Mouse (Mus musculus) forebrain, embryonic 13.5 days (tissue): Measurements from ENCODE around the gene 2810459M11Rik. TPM values are rescaled to one million over a fixed set of nuclear protein-coding genes. Genes with fewer than 3 reads are reported as not detected.
"Not testable (repeated sequence)": the region's sequence is repeated elsewhere in the genome, so short reads cannot be mapped to it uniquely, and the experiment has no call there.

Experiments used
- ATAC-seq: fragments of 200-750 bp; cut with Nextera tagmentation; 2 replicates; pipeline ENCODE4 v1.8.0; 2017
- H3K27ac ChIP-seq: fragments of 300-500 bp; sonication (generic); 2 replicates; pipeline ENCODE4 v1.5.1; 2015; ENCODE audit warnings: inconsistent platforms, mild to moderate bottlenecking, moderate library complexity
- H3K27me3 ChIP-seq: fragments of 300-500 bp; sonication (generic); 2 replicates; pipeline ENCODE4 v1.6.1; 2015; ENCODE audit warnings: mild to moderate bottlenecking, inconsistent platforms
- H3K36me3 ChIP-seq: fragments of 300-500 bp; sonication (generic); 2 replicates; pipeline ENCODE4 v1.6.1; 2015; ENCODE audit warnings: mild to moderate bottlenecking, inconsistent platforms; ENCODE audit not compliant: poor library complexity, severe bottlenecking
- H3K4me1 ChIP-seq: fragments of 300-500 bp; sonication (generic); 2 replicates; pipeline ENCODE4 v1.6.1; 2015; ENCODE audit warnings: inconsistent platforms
- H3K4me2 ChIP-seq: fragments of 300-500 bp; sonication (generic); 2 replicates; pipeline ENCODE4 v1.6.1; 2015; ENCODE audit warnings: inconsistent platforms, mild to moderate bottlenecking, moderate library complexity
- H3K4me3 ChIP-seq: fragments of 300-500 bp; sonication (generic); 2 replicates; pipeline ENCODE4 v1.5.1; 2015; ENCODE audit warnings: mild to moderate bottlenecking, inconsistent platforms
- H3K9ac ChIP-seq: fragments of 300-500 bp; sonication (generic); 2 replicates; pipeline ENCODE4 v1.6.1; 2015; ENCODE audit warnings: mild to moderate bottlenecking, inconsistent platforms
- H3K9me3 ChIP-seq: fragments of 300-500 bp; sonication (generic); replicated peaks from 2 replicates; pipeline ENCODE4 v1.6.1; 2016; ENCODE audit warnings: inconsistent platforms
- WGBS: fragments of 180-500 bp; shearing (Covaris S2); methylation state at CpG from one replicate; pipeline ENCODE4 v1.1.7; 2015; 5-methylcytosine and 5-hydroxymethylcytosine counted together
- polyA plus RNA-seq: library from polyadenylated mRNA; unstranded; fragments of >200 nt; fragmentation: Nextera tagmentation; extraction: Ambion mirVana; gene quantifications from 2 replicates; pipeline ENCODE4 v1.2.1, GENCODE M21; 2015

The 2810459M11Rik gene
- polyA plus RNA-seq, result 4.1 and 4.8 TPM in 2 replicates

DNA sequence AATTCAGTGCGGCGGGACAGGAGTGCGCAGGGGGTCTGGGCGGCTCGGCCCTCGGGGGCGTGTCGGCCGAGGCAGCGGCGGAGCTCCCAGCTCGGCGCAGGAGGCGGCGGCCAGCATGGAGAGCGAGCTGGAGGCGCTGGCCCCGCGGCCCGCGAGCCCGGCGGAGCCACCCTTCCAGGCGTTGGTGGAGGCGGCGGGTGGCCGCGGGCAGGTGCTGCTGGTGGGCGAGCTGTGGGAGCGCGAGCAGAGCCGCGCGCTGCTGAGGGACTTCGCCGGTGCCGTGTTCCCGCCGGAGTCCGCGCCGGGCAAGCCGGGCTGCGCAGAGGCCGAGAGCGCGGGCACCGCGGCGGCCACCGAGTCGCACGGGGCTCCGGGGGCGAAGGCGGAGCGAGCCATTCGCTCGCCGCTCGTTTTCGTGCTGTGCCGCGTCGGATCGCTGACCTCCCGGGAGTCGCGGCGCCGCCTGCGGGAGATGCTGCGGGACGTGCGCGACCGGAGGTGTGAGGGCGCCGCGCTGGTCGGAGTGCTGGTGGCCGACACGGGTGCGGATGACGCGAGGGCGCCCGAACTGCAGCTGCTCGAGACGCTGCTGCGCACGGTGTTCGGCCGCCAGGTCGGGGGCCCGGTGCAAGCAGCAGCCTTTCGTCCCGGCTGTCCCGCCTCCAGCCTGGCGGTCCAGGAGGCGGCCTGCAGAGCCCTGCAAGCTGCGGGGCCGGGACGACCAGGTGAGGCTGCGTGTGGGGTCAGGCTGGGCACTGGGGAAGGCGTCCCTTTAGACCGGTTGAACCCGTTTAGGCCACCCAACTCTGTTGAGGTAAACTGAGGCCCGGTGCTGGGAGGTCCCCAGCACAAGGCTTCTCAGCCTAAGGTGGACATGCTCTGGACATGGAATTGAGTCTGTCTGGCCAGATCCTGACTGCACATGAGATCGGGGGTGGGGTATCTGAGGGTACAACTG lies at the start of gene 2810459M11Rik:
TSS of gene 2810459M11Rik (plus strand) at position 16 of the 958 bp plus-strand sequence.
- Histone ChIP-seq H3K4me3 (peak within 1 kb of the TSS; percentile 61), H3K36me3 (no peaks in the 10 kb centered on the region), H3K9ac (peak within 1 kb of the TSS; percentile 72), H3K27ac (no peak within 1 kb of the TSS), H3K4me2 (peak within 1 kb of the TSS; percentile 91), H3K27me3 (peaks cover 60% of the 10 kb centered on the region), H3K9me3 (peaks cover 9% of the 10 kb centered on the region; the same call in 1 of the 2 replicates), H3K4me1 (peaks cover 12% of the 10 kb centered on the region)
- under 1% methylated on average over 106 of the region's 110 CpGs for WGBS
- ATAC-seq, result peak; percentile 83

DNA sequence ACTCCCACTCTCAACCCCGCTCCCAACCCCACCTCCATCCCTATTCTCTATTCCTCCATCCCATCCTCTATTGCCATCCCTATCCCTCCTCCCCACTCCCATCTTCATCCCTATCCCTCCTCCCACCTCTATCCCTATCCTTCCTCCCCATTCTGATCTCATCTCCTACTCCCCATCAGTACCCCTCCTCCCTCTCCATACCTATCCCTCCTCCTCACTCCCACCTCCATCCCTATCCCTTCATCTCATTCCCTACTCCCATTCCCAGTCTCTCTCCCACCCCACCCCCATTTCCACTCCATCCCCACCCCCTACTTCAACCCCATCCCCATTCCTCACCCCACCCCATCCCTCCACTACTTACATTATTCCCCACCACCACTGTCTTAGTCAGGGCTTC lies 48.4 kb upstream of the 2810459M11Rik start:
- no peak overlapping the region for H3K4me2 ChIP-seq
- ATAC-seq, result no peak
- H3K36me3 ChIP-seq, result no peaks in the 10 kb centered on the region
- no peaks in the 10 kb centered on the region for H3K27me3 ChIP-seq
- no peak overlapping the region for H3K27ac ChIP-seq
- WGBS, result 100% methylated on average over 1 of the region's 1 CpGs
- H3K9ac ChIP-seq, result no peak overlapping the region
- no peak overlapping the region for H3K4me3 ChIP-seq
- no peaks in the 10 kb centered on the region; the same call in 1 of the 2 replicates for H3K9me3 ChIP-seq
- H3K4me1 ChIP-seq, result no peaks in the 10 kb centered on the region

DNA sequence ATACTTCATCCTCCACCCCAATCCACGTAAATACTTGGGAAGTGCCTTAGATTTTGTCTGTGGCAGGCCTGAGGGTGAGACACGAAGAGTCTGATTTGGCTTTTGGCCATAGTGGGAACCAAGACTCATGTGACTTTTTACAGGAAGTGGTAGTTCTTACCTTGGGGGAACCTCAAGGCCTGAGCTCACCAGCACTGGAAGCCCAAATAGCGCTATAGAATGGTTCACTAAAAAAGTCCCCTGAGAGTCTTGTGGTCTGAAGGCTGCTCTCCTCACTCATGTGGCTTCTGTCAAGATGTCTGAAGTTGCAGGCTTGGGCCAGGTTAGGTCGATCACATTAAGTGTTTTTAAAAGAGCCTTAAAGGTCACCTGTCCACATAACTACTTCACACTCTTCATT lies 47.7 kb upstream of the 2810459M11Rik start:
- no peak overlapping the region for H3K4me3 ChIP-seq
- H3K4me1 ChIP-seq, result no peaks in the 10 kb centered on the region
- no peak overlapping the region for H3K9ac ChIP-seq
- H3K4me2 ChIP-seq, result no peak overlapping the region
- no peaks in the 10 kb centered on the region for H3K27me3 ChIP-seq
- H3K27ac ChIP-seq, result no peak overlapping the region
- 86% methylated on average over 4 of the region's 4 CpGs for WGBS
- ATAC-seq, result no peak
- no peaks in the 10 kb centered on the region; the same call in 1 of the 2 replicates for H3K9me3 ChIP-seq
- H3K36me3 ChIP-seq, result no peaks in the 10 kb centered on the region

DNA sequence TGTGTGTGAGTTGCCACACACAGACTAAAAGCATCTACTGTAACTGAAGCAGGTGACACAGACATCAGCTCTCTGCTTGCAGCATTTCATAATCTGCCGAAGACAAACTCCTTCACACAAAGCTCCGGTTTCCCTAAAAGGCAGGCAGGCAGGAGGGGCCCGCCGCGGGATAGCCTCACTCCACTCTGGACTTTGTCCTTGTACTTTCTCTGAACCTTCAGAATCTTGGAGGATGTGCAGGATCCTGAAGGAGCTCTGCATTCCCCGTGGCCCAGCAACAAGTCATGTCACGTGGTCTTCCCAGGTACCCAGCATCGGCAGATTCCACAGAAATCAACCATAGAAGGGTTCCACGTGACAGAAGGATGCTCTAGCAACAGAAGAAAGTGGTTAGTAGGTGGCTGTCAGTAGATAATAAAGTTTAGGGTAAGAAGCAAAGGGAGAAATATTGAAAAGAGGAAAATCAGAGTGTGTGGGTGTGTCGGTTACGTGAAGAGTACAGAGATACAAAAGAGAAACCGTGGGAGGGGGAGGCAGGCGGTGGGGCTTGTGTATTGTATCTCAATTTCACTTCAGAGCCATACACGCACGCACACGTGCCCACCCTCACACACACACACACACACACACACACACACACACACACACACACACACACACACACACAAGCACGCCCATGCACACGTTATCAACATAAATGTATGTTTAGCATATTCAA lies 45.7 kb upstream of the 2810459M11Rik start:
- H3K9me3 ChIP-seq, result no peaks in the 10 kb centered on the region; the same call in 1 of the 2 replicates
- H3K9ac ChIP-seq, result no peak overlapping the region
- H3K36me3 ChIP-seq, result no peaks in the 10 kb centered on the region
- H3K4me3 ChIP-seq, result no peak overlapping the region
- no peak overlapping the region for H3K27ac ChIP-seq
- H3K4me2 ChIP-seq, result no peak overlapping the region
- no peaks in the 10 kb centered on the region for H3K4me1 ChIP-seq
- WGBS, result 86% methylated on average over 18 of the region's 18 CpGs
- H3K27me3 ChIP-seq, result no peaks in the 10 kb centered on the region
- ATAC-seq, result no peak

DNA sequence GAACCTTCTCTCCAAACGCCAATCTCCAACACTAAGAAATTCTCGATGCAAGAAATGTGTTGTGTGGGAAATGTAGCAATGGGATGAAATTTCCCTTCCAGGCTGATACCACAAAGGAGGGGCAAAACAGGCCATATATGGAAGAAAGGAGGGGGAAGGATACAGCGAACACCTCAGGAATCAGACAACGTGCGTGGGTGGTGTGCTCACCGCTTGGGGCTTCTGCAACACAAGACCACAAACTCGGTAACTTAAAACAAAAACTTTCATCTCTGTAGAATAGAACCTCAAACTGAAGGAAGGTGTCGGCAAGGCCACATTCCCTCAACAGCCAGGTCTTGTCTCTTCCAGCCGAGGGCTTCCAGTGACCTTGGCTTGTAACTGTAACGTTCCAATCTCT lies 40.1 kb upstream of the 2810459M11Rik start:
- H3K9ac ChIP-seq, result no peak overlapping the region
- H3K4me1 ChIP-seq, result peaks cover 5% of the 10 kb centered on the region; the same call in 1 of the 2 replicates
- no peak overlapping the region for H3K27ac ChIP-seq
- H3K4me2 ChIP-seq, result no peak overlapping the region
- H3K27me3 ChIP-seq, result no peaks in the 10 kb centered on the region
- H3K4me3 ChIP-seq, result no peak overlapping the region
- no peak for ATAC-seq
- H3K9me3 ChIP-seq, result no peaks in the 10 kb centered on the region
- 93% methylated on average over 10 of the region's 10 CpGs for WGBS
- no peaks in the 10 kb centered on the region for H3K36me3 ChIP-seq

DNA sequence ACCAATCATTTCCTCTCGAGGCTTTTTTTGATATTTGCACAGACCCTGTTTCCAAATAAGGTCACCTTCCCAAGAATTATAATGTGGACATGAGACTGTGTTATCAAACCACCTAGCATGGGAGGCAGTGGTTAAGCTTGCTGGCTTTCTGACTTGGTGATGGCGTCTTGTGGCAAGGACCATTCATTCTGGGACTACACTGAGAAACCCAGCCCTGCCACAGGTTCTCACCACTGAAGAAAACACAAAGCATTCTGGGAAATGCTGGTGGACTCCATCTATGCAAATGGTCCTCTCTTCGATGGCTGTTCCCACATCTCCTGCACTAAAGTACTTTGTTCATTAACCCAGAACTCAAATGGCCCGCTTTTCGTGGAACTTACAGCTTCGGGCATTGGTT lies 39.6 kb upstream of the 2810459M11Rik start:
- Histone ChIP-seq H3K27ac (no peak overlapping the region), H3K36me3 (no peaks in the 10 kb centered on the region), H3K4me2 (no peak overlapping the region), H3K27me3 (no peaks in the 10 kb centered on the region), H3K9me3 (no peaks in the 10 kb centered on the region), H3K4me1 (peaks cover 5% of the 10 kb centered on the region; the same call in 1 of the 2 replicates), H3K9ac (no peak overlapping the region), H3K4me3 (no peak overlapping the region)
- ATAC-seq, result no peak
- 89% methylated on average over 6 of the region's 6 CpGs for WGBS

DNA sequence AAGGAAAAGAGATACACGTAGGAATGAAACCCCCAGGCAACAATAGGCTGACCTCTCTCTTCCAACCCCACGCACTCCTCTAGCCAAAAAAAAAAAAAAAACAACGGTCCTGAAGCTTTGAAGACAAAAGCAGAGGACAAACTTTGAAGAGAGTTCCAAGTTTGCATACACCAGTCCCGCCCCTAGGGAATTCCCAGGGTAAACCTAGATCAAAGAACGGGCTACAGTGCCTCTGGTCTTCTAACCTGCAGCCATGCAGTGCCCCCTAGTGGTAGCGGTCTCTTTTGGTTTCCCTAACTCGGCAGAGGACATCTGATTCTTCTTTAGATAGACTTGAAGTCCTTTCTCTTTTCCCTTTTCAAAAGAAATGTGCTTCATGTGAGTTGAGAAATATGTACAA lies 37.9 kb upstream of the 2810459M11Rik start:
- under 1% methylated on average over 7 of the region's 7 CpGs for WGBS
- no peak overlapping the region for H3K4me3 ChIP-seq
- H3K9ac ChIP-seq, result no peak overlapping the region
- peak; percentile 89 for ATAC-seq
- no peak overlapping the region for H3K4me2 ChIP-seq
- H3K4me1 ChIP-seq, result peaks cover 5% of the 10 kb centered on the region; the same call in 1 of the 2 replicates
- H3K9me3 ChIP-seq, result no peaks in the 10 kb centered on the region
- H3K27me3 ChIP-seq, result no peaks in the 10 kb centered on the region
- no peak overlapping the region for H3K27ac ChIP-seq
- no peaks in the 10 kb centered on the region for H3K36me3 ChIP-seq

DNA sequence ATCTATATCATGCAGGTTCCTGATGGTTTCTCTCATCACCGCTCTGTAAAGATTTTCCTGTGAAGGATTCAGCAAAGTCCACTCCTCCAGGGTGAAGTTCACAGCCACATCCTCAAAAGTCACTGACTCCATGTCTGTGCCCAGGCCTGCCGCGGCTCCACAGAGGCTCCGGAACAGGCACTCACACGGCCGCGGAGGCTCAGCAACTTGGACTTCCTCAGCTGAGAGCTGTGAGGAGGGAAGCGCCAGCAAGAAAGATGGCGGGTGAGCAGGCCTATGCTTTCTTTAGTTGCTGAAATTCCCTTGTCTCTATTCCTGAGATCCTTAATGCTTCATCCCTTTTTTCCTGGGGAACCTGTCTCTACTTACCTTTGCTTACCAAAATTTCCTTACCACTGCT lies 29.9 kb upstream of the 2810459M11Rik start:
- H3K4me1 ChIP-seq, H3K4me3 ChIP-seq, H3K36me3 ChIP-seq, ATAC-seq, H3K4me2 ChIP-seq, H3K9me3 ChIP-seq, H3K27ac ChIP-seq, H3K9ac ChIP-seq: not testable (repeated sequence)
- H3K27me3 ChIP-seq, result peaks cover 33% of the 10 kb centered on the region
- WGBS, result 96% methylated on average over 9 of the region's 9 CpGs

DNA sequence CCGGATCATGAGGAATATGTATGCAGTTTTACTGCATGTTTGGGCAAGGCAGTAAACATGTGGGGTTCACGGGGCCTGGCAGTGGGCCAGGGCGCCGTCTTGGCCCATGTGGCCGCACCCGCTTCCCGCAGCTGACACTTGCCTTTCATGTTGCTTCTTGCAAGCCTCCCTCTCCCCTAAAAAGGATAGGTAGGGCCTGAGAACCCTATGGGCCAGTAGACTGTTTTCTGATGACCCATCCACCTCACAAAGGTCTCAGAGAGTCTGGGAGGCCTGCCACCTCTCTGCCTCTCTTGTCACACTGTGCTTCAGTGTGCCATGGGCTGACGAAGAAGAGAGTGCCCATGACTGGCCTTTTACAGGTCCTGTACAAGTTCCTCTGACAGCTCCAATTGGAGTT lies 29.1 kb upstream of the 2810459M11Rik start, which contains the start of gene Spata3:
TSS of gene Spata3 (plus strand) at position 301 of the 400 bp plus-strand sequence.
- no peak for ATAC-seq
- WGBS, result 92% methylated on average over 8 of the region's 8 CpGs

DNA sequence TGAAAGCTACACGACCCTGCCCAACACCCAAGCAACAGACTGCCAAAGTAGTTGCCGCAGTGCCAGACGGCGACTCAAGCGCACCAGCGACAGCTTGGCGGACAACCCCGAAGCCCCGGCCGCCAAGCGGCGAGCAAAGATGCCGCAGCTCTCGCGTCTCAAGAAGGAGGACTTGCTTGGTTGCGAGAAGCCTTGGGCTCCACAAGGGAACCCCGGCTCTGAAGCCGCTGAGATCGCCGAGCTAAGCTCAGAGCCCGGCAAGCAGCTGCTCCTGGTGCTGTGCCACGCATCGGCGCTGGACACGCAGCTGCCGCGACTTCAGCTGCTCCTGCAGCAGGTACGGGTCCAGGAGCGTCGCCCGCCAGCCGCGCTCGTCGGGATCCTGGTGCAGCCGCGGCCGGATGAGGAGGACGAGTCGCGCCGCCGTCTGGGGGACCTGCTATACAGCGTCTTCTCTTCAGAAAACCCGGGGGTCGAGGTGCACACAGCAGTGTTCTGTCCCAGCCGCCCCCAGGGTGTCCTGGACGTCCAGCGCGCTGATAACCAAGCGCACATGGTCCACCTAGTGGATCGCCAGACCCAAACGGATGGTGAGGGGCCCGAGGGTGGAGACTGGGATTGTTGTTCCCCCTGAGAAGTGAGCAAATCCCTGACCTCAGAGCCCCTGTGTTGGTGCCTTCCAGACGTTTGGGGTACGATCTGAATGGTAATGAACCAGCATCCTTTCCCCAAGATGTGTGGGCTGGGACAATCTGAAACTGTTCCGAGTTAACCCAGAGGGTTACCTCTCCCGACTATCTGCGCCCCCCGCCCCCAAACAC lies 27.2 kb upstream of the 2810459M11Rik start:
- 2% methylated on average over 60 of the region's 60 CpGs for WGBS
- Histone ChIP-seq H3K27me3 (peaks cover 33% of the 10 kb centered on the region), H3K4me1 (peaks cover 10% of the 10 kb centered on the region; the same call in 1 of the 2 replicates), H3K9ac (peak overlapping the region; percentile 71), H3K27ac (no peak overlapping the region), H3K9me3 (no peaks in the 10 kb centered on the region), H3K4me2 (peak overlapping the region; percentile 93), H3K4me3 (peak overlapping the region; percentile 54), H3K36me3 (no peaks in the 10 kb centered on the region)
- ATAC-seq, result peak; percentile 89

More for the DNA sequence above, 29.1 kb upstream of the 2810459M11Rik start, which contains the start of gene Spata3:
- peaks cover 33% of the 10 kb centered on the region for H3K27me3 ChIP-seq
- H3K4me2 ChIP-seq, result no peak within 1 kb of the TSS
- H3K9me3 ChIP-seq, result no peaks in the 10 kb centered on the region
- H3K4me3 ChIP-seq, result no peak within 1 kb of the TSS
- no peaks in the 10 kb centered on the region for H3K36me3 ChIP-seq
- H3K4me1 ChIP-seq, result peaks cover 10% of the 10 kb centered on the region; the same call in 1 of the 2 replicates
- no peak within 1 kb of the TSS for H3K9ac ChIP-seq
- H3K27ac ChIP-seq, result no peak within 1 kb of the TSS

DNA sequence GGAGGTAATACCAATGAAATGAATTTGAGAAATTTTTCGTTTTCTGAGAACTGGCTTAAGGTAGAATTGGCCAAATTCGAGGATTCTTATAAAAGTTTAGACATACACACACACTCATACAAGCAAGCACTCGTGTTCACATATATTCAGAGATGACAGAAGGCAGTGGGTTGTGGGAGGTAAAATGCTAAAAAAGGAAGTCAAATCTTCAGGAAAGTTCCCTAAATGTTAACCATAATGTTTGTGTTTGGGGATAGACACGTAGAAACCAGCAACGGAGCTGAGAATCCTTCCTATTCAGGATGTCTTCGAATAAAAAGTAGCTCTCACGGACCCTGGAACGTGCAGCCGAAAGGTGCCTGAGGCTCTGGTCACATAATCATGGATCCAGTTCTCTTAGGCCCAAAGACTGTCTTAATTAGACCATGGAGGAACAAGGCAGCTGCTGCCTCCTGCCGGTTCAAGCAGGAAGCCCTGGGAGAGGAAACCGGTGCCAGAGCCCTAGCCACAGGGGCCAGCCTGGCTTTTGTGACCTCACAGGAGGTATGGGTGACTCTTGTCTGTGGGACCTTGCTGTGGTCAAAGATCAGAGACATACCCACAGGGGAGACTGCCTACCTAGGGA lies 24.2 kb upstream of the 2810459M11Rik start:
- Histone ChIP-seq H3K4me3 (no peak overlapping the region), H3K27ac (no peak overlapping the region), H3K27me3 (peaks cover 31% of the 10 kb centered on the region), H3K4me1 (peaks cover 10% of the 10 kb centered on the region; the same call in 1 of the 2 replicates), H3K36me3 (no peaks in the 10 kb centered on the region), H3K9me3 (no peaks in the 10 kb centered on the region), H3K9ac (no peak overlapping the region), H3K4me2 (no peak overlapping the region)
- no peak for ATAC-seq
- WGBS, result 67% methylated on average over 11 of the region's 11 CpGs
